Mouse (Mus musculus) heart, postnatal 0 days (tissue): ENCODE results near the gene Iqgap3. TPM values are rescaled to one million over a fixed set of nuclear protein-coding genes. Genes with fewer than 3 reads are reported as not detected.

Experiments
- ATAC-seq: fragments of 200-750 bp; cut with Nextera tagmentation; 2 replicates; pipeline ENCODE4 v1.8.0; 2017; ENCODE audit warnings: low read depth, moderate number of reproducible peaks, moderate library complexity; ENCODE audit not compliant: insufficient read depth
- DNase-seq: peaks from one replicate; pipeline ENCODE4 v3.0.0-alpha.2; 2016; ENCODE audit warnings: low spot score
- H3K27ac ChIP-seq: fragments of 300-500 bp; sonication (generic); 2 replicates; pipeline ENCODE4 v1.5.1; 2014; ENCODE audit warnings: low read depth, mild to moderate bottlenecking
- H3K27me3 ChIP-seq: fragments of 300-500 bp; sonication (generic); 2 replicates; pipeline ENCODE4 v1.6.1; 2014; ENCODE audit warnings: low read length, mixed read lengths; ENCODE audit not compliant: control insufficient read depth, insufficient read depth
- H3K36me3 ChIP-seq: fragments of 300-500 bp; sonication (generic); replicated peaks from 2 replicates; pipeline ENCODE4 v1.6.1; 2014; ENCODE audit warnings: low read length, mixed read lengths; ENCODE audit not compliant: control insufficient read depth, insufficient read depth
- H3K4me1 ChIP-seq: fragments of 300-500 bp; sonication (generic); 2 replicates; pipeline ENCODE4 v1.6.1; 2014; ENCODE audit warnings: antibody characterized with exemption; ENCODE audit not compliant: control insufficient read depth, insufficient read depth
- H3K4me2 ChIP-seq: fragments of 300-500 bp; sonication (generic); 2 replicates; pipeline ENCODE4 v1.6.1; 2014; ENCODE audit warnings: low read depth, mild to moderate bottlenecking, low read length, moderate library complexity
- H3K4me3 ChIP-seq: fragments of 300-500 bp; sonication (generic); 2 replicates; pipeline ENCODE4 v1.5.1; 2014; ENCODE audit warnings: low read depth, low read length
- H3K9ac ChIP-seq: fragments of 300-500 bp; sonication (generic); replicated peaks from 2 replicates; pipeline ENCODE4 v1.6.1; 2014; ENCODE audit warnings: low read depth, low read length, mixed read lengths
- H3K9me3 ChIP-seq: fragments of 300-500 bp; sonication (generic); replicated peaks from 2 replicates; pipeline ENCODE4 v1.6.1; 2016; ENCODE audit warnings: low read length; ENCODE audit not compliant: control insufficient read depth
- CTCF ChIP-seq: IDR thresholded peaks from 2 replicates; pipeline ENCODE4 v1.5.1; 2016; ENCODE audit warnings: antibody characterized with exemption, control low read depth, low read depth
- EP300 ChIP-seq: IDR thresholded peaks from 2 replicates; pipeline ENCODE4 v1.6.1; 2016; ENCODE audit warnings: antibody characterized with exemption, low read depth
- WGBS: fragments of 180-500 bp; shearing (Covaris S2); extraction: QIAGEN DNeasy Blood & Tissue Kit; methylation state at CpG from one replicate; pipeline ENCODE4 v1.1.7; 2014; 5-methylcytosine and 5-hydroxymethylcytosine counted together
- polyA plus RNA-seq: library from polyadenylated mRNA; unstranded; fragments of >200 nt; fragmentation: Nextera tagmentation; extraction: Ambion mirVana; gene quantifications from 2 replicates; pipeline ENCODE4 v1.2.1, GENCODE M21; 2015
- total RNA-seq: library from RNA; depleted of rRNA; stranded (reverse); fragments of >200 nt; gene quantifications from 2 replicates; pipeline ENCODE4 v1.2.3, GENCODE M21; 2014; ENCODE audit warnings: low replicate concordance

Iqgap3 gene
- total and polyA plus RNA-seq, 2 experiments from 2014 or later = 6.8 to 35.3 TPM

GRCm38 (mm10) chr3:88145952-88146351, 64.2 kb downstream of the Iqgap3 start:
- Histone ChIP-seq H3K27me3 (no peaks in the 10 kb centered on the region), H3K36me3 (no peaks in the 10 kb centered on the region), H3K27ac (peak overlapping the region; percentile 99), H3K9me3 (no peaks in the 10 kb centered on the region), H3K4me1 (peaks cover 75% of the 10 kb centered on the region), H3K4me2 (peak overlapping the region; percentile 95), H3K9ac (peak overlapping the region; percentile 84), H3K4me3 (peak overlapping the region; percentile 83)
- ATAC-seq (no peak), DNase-seq (no peak)
- 29% methylated on average over 5 of the region's 5 CpGs for WGBS
- no peak for TF ChIP-seq EP300
- no peak for TF ChIP-seq CTCF

GRCm38 (mm10) chr3:88146376-88147112, 64.8 kb downstream of the Iqgap3 start:
- peaks cover 75% of the 10 kb centered on the region for H3K4me1 ChIP-seq
- H3K9ac ChIP-seq = peak overlapping the region; percentile 84
- WGBS = 23% methylated on average over 5 of the region's 5 CpGs
- TF ChIP-seq EP300 (no peak), CTCF (no peak)
- no peak for ATAC-seq
- peak overlapping the region; percentile 95 for H3K4me2 ChIP-seq
- peak overlapping the region; percentile 99 for H3K27ac ChIP-seq
- DNase-seq = no peak
- H3K36me3 ChIP-seq = no peaks in the 10 kb centered on the region
- H3K27me3 ChIP-seq = no peaks in the 10 kb centered on the region
- H3K9me3 ChIP-seq = no peaks in the 10 kb centered on the region
- no peak overlapping the region for H3K4me3 ChIP-seq

- no peak overlapping the region for H3K9ac ChIP-seq
- 64% methylated on average over 2 of the region's 2 CpGs for WGBS
- H3K4me1 ChIP-seq = peaks cover 82% of the 10 kb centered on the region
- no peaks in the 10 kb centered on the region for H3K27me3 ChIP-seq
- DNase-seq (no peak), ATAC-seq (no peak)
- peak overlapping the region; percentile 95; the same call in 1 of the 2 replicates for H3K4me2 ChIP-seq
- H3K27ac ChIP-seq = peak overlapping the region; percentile 99
- H3K9me3 ChIP-seq = no peaks in the 10 kb centered on the region
- H3K4me3 ChIP-seq = no peak overlapping the region
- no peaks in the 10 kb centered on the region for H3K36me3 ChIP-seq
- TF ChIP-seq CTCF (no peak), EP300 (no peak)
Observed at GRCm38 (mm10) chr3:88147444-88147843, 65.7 kb downstream of the Iqgap3 start.

- ATAC-seq = no peak
- H3K4me1 ChIP-seq = peaks cover 82% of the 10 kb centered on the region
- H3K4me3 ChIP-seq = no peak overlapping the region
- no peaks in the 10 kb centered on the region for H3K9me3 ChIP-seq
- H3K4me2 ChIP-seq = peak overlapping the region; percentile 95; the same call in 1 of the 2 replicates
- TF ChIP-seq EP300 (no peak), CTCF (no peak)
- WGBS = 74% methylated on average over 1 of the region's 1 CpGs
- H3K9ac ChIP-seq = no peak overlapping the region
- peak overlapping the region; percentile 99 for H3K27ac ChIP-seq
- H3K27me3 ChIP-seq = no peaks in the 10 kb centered on the region
- no peak for DNase-seq
- no peaks in the 10 kb centered on the region for H3K36me3 ChIP-seq
Observed at GRCm38 (mm10) chr3:88147866-88148265, 66.1 kb downstream of the Iqgap3 start.

GRCm38 (mm10) chr3:88148354-88148753, 66.6 kb downstream of the Iqgap3 start:
- no peak for ATAC-seq
- H3K36me3 ChIP-seq = no peaks in the 10 kb centered on the region
- 65% methylated on average over 5 of the region's 5 CpGs for WGBS
- H3K27me3 ChIP-seq = no peaks in the 10 kb centered on the region
- H3K4me2 ChIP-seq = 0 out of 2 replicates have a peak overlapping the region, but pooled peaks have one; percentile 83
- no peak overlapping the region for H3K9ac ChIP-seq
- no peak for DNase-seq
- no peak overlapping the region for H3K4me3 ChIP-seq
- H3K4me1 ChIP-seq = peaks cover 87% of the 10 kb centered on the region
- H3K9me3 ChIP-seq = no peaks in the 10 kb centered on the region
- peak overlapping the region; percentile 99 for H3K27ac ChIP-seq
- TF ChIP-seq CTCF (no peak), EP300 (no peak)
